Mouse (Mus musculus) c-Kit-negative CD71-positive TER-119-positive erythroid progenitor cells, embryonic 14.5 days (primary cell): ENCODE measurements around the gene Ccdc24.

Source experiments
- DNase-seq: peaks from one replicate; pipeline ENCODE4 v3.0.0-alpha.2; 2013; ENCODE audit warnings: low read depth, low spot score

Ccdc24 gene

DNA sequence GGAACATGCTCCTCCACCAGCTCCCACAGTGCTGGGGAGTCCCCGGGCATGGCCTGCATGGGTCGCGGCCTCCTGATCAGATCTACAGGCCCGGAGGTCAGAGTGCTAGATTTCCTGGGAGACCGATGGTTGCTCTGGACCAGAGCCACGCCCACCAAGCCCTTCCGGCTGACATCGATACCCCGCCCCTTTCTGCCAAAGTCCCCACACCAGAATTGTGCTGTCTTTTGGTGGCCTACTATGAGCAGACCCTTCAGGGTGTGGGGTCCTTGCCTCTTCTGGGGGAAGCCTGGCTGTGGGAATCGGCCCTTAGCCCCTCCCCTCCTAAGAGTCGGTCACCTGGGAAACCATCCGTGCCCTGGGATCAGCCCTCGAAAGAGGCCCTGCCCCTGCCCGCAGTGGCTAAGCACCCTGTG is at the start of gene Ccdc24:
Gene Ccdc24, minus strand, starts transcription at position 87 of the 416 bp plus-strand sequence.
- no peak for DNase-seq

DNA sequence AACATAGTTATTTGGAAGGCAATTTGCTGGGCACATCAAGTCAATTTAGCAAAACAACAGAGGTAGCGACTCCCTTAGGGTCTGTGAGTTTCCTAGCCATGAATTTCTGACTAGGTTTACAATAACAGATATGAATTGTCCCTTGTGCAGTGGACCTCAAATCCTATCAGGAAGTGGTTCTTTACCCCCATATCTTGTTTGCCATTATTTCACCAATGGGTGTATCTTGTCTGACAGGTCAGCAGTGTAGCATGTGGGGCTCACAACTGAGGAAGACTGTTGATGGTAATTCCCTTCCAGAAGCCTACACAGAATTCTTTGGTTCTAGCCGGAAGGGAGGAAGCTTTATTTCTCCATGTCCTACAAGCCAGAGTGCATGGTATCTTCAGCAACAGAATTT is 49.0 kb upstream of the Ccdc24 start:
- no peak for DNase-seq

DNA sequence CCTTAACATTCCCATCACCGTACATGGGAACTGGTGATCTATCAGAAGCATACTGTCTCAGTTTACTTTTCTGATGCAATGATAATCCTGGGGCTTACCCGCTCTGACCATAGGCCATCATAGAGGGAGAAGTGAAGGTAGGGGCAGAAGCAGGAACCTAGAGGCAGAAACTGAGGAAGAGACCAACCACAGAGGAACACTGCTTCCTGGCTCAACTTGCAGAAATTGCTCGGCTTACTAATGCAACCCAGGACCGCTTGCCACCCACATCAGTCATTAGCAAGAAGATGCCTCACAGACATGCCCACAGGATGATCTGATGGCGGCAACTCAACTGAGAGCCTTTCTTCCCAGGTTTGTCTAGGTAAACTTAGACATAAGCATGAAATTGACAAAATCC is 46.4 kb upstream of the Ccdc24 start:
- DNase-seq, result no peak

DNA sequence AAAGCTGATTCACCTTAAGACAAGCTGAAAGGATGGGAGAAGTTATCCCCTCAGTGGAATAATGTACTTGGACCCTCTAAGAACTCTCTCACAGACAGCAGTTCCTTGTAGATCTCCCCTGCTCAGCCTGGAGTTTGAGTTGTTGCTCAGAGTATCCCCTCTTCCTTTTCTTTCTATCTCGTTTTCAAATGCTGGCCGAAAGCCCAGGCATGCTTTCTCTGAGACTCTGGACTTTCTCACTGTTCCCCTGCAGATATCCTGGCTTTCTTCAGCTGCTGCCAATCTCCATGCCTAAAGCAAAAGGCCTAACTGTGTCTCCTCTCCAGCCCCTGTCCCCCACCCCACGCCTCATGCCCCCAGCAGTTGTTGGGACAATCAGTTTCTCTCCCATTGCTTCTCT is 45.9 kb upstream of the Ccdc24 start:
- no peak for DNase-seq

DNA sequence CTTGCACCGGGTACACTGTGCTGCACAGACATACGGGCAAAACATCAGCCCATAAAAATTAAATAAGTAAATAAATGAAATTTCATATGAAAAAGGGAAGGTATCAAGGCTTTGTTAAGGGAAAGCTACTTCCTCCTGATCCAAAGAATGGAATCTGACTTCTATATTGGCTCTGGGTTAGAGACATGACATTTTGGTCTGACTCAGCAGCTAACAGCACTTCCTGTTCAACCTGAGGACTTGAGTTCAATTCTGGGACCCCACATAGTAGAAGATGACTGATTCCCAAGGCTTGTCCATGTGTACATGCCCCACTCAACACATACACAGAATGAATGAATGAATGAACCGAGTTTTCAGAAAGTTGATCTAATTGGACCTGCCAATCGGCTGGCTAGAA is 45.5 kb upstream of the Ccdc24 start:
- no peak for DNase-seq

DNA sequence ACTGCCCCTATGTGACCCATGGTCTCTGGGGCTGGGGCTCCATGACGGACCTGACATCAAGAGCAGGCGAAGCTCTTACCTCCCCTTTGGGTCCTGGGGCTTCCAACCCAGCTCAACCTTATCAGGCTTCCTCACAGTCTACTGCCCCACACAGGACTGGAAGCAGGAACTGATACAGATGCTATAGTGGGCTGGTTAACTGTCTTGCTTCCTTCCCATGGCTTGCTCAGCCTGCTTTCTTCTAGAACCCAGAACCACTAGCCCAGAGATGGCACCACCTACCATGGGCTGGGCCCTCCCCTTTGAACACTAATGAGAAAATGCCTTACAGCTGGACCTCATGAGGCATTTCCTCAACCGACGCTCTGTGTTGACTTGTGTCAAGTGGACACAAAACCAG is 45.0 kb upstream of the Ccdc24 start:
- no peak for DNase-seq

DNA sequence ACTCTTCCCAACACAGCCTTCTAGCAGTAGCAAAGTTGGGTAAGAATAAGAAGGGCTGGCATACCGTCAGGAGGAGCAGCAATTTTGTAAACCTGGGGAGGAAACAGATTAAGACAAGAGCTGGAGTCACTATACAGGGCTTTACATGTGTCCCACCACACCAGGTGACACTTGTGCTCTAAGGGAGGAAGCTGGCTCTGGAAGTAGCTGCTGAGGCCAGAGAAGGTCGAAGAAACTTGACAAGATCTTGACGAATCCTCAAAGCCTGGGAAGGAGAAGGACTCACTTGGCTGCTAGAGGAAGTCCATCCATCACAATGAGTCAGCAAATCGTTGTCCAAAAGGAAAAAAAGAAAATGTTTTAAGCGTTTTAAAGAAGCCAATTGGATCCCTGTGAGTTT is 44.0 kb upstream of the Ccdc24 start:
- DNase-seq, result no peak

DNA sequence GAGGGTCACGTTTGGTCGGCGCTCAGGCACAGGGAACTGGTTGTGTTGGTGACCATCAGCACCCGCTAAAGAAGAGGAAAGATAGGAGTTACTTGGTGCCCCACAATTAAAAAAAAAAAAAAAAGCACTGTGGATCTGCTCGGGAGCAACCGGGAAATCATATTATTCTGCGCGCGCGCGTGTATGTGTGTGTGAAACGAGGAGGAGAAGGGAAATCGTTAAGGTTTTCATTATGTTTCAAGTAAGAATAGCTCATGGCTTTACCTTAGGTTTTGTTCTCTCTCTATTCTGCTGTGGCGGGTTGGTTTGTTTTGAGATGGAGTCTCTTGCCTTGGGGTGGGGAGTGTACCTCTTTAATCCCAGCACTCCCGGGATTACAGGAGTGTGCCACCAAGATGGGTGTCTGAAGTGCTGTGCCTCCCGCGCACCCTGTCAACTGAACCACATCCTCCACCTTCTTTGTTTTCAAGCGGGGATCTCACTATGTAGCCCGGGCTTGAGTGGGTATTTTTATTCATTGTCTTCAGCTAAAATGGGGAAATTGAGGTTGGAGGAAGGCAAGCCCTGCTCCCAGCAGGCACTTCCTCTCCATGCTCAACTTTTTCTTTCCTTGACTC is 43.2 kb upstream of the Ccdc24 start:
- no peak for DNase-seq

DNA sequence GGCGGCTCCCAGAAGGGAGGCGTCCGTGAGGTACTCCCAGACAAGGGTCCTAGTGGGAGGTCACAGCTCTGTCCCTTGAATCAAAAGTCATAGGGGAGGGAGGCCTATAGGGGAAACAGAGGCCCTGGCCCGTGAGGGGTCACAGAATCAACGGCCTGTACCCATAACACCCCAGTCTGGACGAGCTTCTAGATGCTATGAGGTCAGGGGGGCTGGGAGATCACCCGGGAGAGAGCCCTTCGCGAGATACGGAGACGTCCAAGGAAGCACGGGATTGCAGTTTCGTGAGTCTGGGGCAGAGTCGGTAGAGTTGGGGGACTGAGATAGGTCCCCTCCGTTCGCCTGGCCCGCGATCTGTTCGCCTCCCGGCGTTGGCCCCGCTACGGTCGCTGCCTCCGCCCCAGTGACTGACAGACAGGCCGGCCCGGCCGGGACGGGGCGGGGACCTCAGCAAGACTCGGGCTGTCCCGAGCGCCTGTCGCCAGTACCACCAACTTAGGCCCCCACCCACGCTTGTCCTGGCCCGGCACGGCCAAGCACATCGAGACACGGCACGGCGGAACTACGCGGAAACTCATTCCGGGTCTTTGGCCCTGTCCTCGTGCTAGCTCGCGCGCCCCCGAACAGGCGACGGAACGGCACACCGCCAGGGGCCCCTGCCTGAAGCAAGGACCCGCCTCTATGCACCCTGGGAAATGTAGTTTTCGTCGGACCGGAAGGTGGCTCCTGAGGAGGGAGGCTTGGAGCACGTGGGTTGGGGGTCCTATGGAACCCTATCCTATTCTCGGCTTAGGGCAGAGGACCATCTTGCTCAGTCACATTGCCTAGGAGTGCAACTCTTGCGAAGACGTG is 42.5 kb upstream of the Ccdc24 start, which contains the start of gene Ipo13:
Gene Ipo13, minus strand, starts transcription at position 409 of the 852 bp plus-strand sequence.
- DNase-seq, result peak; percentile 87

DNA sequence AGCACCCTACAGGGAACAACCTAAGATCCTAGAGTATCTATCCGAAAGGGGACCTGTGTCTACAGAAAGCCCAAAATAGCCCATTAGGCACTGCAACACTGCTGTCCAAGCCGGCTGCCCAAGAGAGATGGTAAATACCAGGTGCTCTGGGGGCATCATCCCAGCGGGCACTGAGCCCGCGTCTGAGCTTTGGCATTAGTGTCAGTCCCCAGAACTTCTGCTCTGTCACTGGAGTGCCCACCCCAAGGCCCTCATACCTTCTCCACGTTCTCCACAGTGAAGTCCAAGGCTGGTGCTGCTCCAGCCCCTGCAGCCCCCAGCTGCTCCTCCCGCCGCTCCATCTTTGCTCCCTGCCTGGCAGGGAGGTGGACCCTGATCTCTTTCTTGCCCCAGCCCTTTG is 41.7 kb upstream of the Ccdc24 start:
- DNase-seq, result no peak

DNA sequence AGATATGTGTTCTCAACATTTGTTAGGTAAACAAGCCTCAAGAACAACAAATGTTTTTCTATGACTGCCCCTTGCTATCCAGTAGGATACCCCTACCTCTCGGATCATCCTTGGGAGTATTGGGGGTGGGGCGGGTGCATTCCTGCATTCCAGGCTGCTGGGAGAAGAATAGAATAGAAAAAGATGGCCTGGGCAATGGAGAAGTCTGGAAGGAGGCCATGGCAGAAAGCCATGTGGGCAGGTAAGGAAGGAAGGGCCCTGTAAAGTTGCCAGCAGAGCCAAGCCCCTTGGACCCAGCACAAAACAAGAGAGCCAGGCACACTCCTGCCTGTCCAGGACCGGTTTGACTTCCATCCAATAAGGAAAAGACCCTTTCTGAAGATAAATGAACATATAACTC is 41.1 kb upstream of the Ccdc24 start:
- DNase-seq, result no peak

DNA sequence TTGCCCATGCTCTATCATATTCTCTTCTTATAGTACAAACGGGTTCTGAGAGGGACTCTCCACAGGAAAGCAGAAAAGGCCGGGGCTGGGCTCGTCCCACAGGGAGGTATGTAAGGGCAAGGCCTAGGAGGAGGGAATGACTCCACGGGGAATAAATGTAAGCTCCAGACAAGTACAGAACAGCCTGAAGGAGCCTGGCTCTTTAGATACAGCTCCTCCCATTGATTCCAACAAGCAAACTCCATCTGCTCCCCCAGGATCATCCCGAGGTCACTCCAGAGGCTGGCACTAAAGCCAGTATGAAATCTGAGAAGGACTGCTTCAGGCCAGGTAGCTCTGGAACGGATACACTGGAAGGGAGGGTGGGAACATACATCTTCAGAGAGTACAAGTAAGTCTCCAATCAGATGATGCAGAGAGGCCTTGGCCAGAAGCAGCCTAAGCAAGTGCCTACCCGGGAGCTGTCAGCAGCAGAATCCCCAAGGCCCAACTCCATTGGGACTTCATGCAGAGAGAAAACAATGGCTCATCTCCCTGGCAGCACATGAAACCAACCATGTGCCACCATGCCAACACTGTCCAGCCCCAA is 40.4 kb upstream of the Ccdc24 start:
- DNase-seq, result no peak

DNA sequence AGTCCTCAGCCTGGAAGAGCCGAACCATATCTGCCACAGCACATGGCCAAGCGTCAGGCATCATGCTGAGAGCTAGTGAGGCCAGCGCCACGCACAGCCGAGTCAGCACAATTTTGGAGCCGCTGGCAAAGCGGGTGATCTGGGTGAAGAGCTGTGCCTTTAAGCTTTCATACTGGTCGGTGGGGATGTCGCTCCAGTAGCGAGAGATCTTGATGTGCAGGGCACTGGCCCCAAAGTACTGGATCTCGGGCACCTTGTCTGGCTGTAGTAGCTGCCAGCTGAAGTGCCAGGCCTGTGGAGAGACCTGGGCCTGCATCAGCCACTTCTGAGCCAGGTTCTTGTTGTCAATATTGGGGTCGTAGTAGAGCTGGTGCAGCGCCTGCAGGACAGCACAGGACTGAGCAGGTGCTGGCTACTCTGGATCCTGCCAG is 39.8 kb upstream of the Ccdc24 start:
- DNase-seq, result no peak

DNA sequence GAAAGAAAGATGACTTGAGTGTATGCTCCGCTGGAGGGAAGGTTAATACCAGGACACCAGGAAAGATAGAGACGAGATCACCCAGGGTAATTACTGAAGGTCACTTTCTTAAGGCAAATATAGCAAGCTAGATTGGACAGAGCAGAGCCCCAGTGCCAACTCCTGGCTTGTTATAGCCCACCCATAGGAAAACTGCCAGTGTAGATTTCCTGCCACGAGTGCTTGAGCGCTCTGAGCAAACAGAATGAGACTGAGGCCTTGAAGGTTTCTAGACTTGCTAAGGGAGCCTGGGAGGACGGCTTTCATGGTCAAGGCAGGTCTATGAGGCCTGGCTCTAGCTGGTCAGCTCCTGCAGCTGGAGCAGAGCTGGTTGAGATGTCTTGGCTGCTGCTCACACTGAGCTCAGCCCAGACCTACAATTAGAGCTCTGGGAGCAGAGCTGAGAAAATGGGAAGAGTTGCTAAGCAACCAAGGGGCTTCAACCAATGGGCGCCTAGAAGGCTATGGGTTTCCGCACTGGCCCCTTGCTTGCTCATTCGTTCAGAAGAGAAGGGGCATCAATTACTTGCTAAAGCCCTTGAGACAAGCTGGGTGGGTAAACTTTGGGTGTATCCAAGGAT is 36.6 kb upstream of the Ccdc24 start:
- no peak for DNase-seq

DNA sequence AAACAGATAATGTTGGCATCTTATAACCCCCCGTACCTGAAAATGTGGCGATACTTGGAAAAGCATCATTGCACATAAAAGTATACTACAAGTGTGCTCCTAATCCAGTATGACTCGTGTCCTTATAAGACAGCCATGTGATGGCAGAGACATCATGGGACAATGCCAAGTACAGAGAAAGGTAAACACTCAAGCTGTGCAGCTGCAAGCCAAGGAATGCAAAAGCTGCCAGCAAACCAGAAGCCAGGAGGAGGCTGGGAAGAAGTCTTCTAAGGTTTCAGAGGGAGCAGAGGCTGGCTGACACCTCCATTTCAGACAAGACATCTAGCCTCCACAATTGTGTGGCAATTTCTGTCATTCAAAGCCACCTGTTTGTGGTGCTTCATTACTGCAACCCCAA is 33.8 kb upstream of the Ccdc24 start:
- no peak for DNase-seq

DNA sequence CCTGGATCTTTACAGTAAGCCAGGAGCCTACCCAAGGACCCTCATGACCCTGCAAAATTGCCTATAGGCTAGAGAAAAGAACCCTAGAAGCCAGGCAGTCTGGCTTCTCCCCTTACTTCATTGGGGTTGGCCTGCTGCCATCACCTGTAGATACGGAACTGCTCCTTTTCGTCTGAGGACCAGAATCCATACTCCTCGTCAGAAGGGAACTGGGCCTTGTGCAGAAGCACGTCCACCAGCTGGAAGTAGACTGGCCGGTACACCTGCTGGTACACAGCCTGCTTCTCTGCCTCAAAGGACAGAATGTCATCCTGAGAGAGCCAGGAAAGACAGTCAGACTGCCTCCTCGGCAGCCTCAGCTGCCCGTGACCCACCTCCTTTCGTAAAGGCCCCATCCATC is 32.4 kb upstream of the Ccdc24 start:
- no peak for DNase-seq

DNA sequence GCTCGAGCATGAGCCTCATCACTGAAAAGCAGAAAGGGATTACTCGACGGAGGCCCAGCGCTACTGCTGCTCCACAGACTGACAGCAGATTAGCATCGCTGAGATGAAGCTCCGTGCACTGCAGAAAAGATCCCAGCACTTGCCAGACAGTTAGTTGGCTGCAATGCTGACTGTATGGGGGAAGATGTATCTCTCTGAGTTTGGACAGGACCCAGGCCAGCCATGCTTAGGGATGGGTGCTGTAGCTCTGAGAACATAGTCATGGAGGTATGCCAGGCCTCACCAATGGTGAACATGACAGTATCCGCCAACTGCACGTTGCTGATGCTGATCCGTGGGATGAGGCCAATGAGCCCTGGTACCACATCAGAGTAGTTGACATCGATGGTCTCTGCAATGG is 31.7 kb upstream of the Ccdc24 start:
- no peak for DNase-seq

DNA sequence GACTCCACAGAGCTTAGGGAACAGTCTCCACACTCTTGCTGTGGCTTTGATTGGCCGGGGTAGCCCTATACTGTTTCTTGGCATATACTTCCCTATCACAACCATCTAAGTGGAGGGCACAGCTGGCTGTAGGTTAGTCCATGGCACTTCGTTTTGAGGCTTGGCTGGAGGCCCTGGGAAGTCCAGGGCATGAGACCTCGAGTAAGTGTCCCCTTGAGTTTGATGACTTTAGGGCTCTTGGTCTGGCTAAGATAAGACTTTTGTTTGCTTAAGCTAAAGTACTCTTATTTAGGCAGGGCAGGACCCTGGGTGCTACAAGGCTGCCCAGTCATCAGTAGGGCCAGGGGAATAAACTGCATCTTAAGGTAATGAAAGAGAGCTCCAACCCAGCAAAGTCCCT is 25.8 kb upstream of the Ccdc24 start:
- DNase-seq, result no peak

DNA sequence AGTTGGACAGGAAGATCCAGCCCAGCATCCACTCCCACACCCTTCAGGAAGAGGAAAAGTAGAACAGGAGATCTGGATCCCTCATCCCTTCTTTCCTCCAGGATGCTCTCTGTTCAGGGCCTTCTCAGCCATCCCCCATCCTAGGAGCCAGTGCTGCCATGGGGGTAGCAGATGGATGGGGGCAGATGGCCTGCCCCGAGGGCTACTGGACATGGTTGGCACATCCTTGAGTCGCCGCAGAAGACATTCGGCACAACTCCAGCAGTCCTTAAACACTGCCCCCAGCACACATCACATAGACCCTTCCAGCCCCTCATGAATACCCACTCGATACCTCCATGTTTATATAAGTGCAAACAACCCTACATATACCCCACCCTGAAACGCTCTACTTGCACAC is 23.7 kb upstream of the Ccdc24 start:
- DNase-seq, result no peak

DNA sequence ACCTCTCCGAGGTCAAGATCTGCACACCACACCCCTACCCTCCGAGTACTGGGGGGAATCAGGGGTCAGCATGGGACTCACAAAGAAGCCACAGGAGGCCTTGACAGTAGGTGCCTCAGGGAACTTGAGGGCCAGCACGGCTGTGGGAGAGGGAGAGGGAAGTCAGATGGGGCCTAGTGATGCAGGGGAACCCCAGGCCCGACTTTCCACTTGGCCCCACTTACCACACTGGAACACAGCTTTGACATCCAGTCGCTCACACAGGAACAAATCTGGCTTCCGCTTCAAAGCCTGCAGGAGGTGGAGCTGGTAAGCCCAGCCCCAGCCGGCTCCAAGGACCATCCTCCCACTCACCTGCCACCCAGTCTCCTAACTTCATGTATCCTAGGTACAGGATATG is 23.0 kb upstream of the Ccdc24 start:
- DNase-seq, result no peak

DNA sequence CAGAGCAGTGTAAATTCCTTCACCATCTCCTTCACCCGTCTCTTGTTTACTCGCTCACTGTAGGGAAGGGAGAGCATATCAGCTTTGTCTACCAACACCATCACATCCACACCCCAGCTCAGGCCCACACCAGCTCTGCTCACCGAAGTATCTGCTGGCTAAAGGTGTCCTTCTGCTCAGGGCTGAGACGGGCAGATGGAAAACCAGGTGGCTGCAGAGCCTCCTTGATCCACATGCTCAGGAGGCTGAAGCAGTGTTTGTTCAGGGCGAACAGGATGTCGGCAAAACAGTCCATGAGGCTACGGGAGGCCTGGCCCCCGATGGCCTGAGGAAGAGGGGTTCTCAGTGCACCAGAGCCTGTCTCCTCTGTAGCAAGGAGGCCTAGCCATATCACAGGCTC is 22.2 kb upstream of the Ccdc24 start:
- no peak for DNase-seq

DNA sequence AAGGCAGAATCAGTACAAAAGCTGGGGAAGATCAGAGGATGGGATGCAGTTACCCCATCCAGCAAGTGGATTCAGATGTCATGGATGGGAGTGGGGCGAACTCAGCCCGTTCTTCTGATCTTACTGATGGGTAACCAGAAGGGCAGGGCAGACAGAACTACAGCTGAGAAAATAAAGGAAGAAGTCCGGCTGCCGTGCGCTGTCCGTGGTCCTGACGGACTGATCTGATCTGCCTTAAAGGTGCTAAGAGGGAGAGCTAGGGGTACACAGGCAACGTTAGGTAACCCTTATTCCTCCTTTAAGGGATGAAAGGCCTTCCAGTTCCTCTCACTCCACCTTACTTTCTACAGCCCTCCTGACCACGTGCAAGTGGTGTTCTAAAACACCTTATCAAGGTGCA is 21.0 kb upstream of the Ccdc24 start:
- DNase-seq, result no peak
